In genomic region chr9:83547830-83548689, GRCm38 (mm10) we compare ENCODE assay signal across 8 mouse cellular contexts. TPM values are rescaled to one million over a fixed set of nuclear protein-coding genes. Genes with fewer than 3 reads are reported as not detected.
DNase-seq lines count a peak whose midpoint lies in the region; ATAC-seq and TF ChIP-seq lines count a peak whose summit lies in the region.

Sh3bgrl2 (plus strand) TSS chr9:83548327.

- ATAC-seq in hindbrain, embryonic 13.5 days (ENCODE audit: low FRiP score): peak; percentile 95
- peak; percentile 96 for ATAC-seq in lung, postnatal 0 days

- no peak for TF ChIP-seq CTCF in lung, postnatal 0 days (IDR thresholded peaks at IDR 0.05)
- no peak for TF ChIP-seq CTCF in thymus, adult 2 months (IDR thresholded peaks at IDR 0.05; ENCODE audit: borderline replicate concordance, control insufficient read depth, extremely low read depth, insufficient read depth, low read length, poor library complexity)

- H3K9me3 ChIP-seq in hindbrain, embryonic 13.5 days: no peaks in the 10 kb centered on the region
- no peaks in the 10 kb centered on the region for H3K9me3 ChIP-seq in lung, postnatal 0 days (ENCODE audit: low read length)

- TF ChIP-seq EP300 in lung, postnatal 0 days (IDR thresholded peaks at IDR 0.05): no peak

- H3K36me3 ChIP-seq in hindbrain, embryonic 13.5 days: no peaks in the 10 kb centered on the region
- no peaks in the 10 kb centered on the region for H3K36me3 ChIP-seq in lung, postnatal 0 days (ENCODE audit: insufficient read depth, low read length)
- H3K36me3 ChIP-seq in thymus, adult 2 months (ENCODE audit: control insufficient read depth, insufficient read depth, low read length): no peaks in the 10 kb centered on the region

- TF ChIP-seq POLR2A in thymus, adult 2 months (IDR thresholded peaks at IDR 0.05; ENCODE audit: control insufficient read depth, extremely low read depth, insufficient read depth, low read length, poor library complexity): peak; percentile 32; the same call in 1 of the 2 replicates

- H3K4me3 ChIP-seq in hindbrain, embryonic 13.5 days: peak within 1 kb of the TSS; percentile 66
- peak within 1 kb of the TSS; percentile 65 for H3K4me3 ChIP-seq in lung, postnatal 0 days (ENCODE audit: low read depth, low read length)
- peak within 1 kb of the TSS; percentile 65 for H3K4me3 ChIP-seq in thymus, adult 2 months (ENCODE audit: control insufficient read depth, insufficient read depth, low read length)

- no peak within 1 kb of the TSS for H3K27ac ChIP-seq in hindbrain, embryonic 13.5 days
- 0 out of 2 replicates have a peak within 1 kb of the TSS, but pooled peaks have one; percentile 14 for H3K27ac ChIP-seq in lung, postnatal 0 days (ENCODE audit: low read length)
- no peak within 1 kb of the TSS for H3K27ac ChIP-seq in thymus, adult 2 months (ENCODE audit: control insufficient read depth, insufficient read depth, low read length)

- peaks cover 7% of the 10 kb centered on the region; the same call in 1 of the 2 replicates for H3K27me3 ChIP-seq in hindbrain, embryonic 13.5 days
- no peaks in the 10 kb centered on the region for H3K27me3 ChIP-seq in lung, postnatal 0 days (replicated peaks; ENCODE audit: insufficient read depth, low read length)
- H3K27me3 ChIP-seq in thymus, adult 2 months (ENCODE audit: control insufficient read depth, insufficient read depth, low read length): peaks cover 9% of the 10 kb centered on the region

- H3K9ac ChIP-seq in hindbrain, embryonic 13.5 days: peak within 1 kb of the TSS; percentile 69
- no peak within 1 kb of the TSS; the same call in 1 of the 2 replicates for H3K9ac ChIP-seq in lung, postnatal 0 days (replicated peaks; ENCODE audit: low read depth)

- peaks cover 8% of the 10 kb centered on the region; the same call in 1 of the 2 replicates for H3K4me1 ChIP-seq in hindbrain, embryonic 13.5 days (replicated peaks)
- no peaks in the 10 kb centered on the region for H3K4me1 ChIP-seq in lung, postnatal 0 days (ENCODE audit: insufficient read depth, low read depth, low read length)
- peaks cover 10% of the 10 kb centered on the region for H3K4me1 ChIP-seq in thymus, adult 2 months (replicated peaks; ENCODE audit: control insufficient read depth, insufficient read depth, low read length)

- 1% methylated on average over 76 of the region's 76 CpGs for WGBS in hindbrain, embryonic 13.5 days
- 3% methylated on average over 76 of the region's 76 CpGs for WGBS in lung, postnatal 0 days
- WGBS in thymus, adult 2 months: 7% methylated on average over 76 of the region's 76 CpGs

- DNase-seq in R1 (ENCODE audit: low read depth, low spot score): peak; percentile 88
- DNase-seq in cerebellum, postnatal 10 days: peak; percentile 93 to 95
- peak; percentile 68 to 71 for DNase-seq in frontal cortex, postnatal 25 days (ENCODE audit: low spot score in 2 of 2)
- peak; percentile 80 to 85 for DNase-seq in layer of hippocampus, postnatal 14 days (ENCODE audit: low spot score in 2 of 2)
- DNase-seq in lung, postnatal 0 days (ENCODE audit: low spot score): peak; percentile 89
- peak; percentile 62 for DNase-seq in ovary, postnatal 10 days (ENCODE audit: low spot score)
- peak; percentile 50 for DNase-seq in thymus, adult 2 months

- H3K4me2 ChIP-seq in hindbrain, embryonic 13.5 days: peak within 1 kb of the TSS; percentile 65
- H3K4me2 ChIP-seq in lung, postnatal 0 days (replicated peaks; ENCODE audit: low read depth, low read length): peak within 1 kb of the TSS; percentile 63

RNA-seq across cellular contexts. Expression of gene Sh3bgrl2, which starts in this region (rescaled TPM):
- 7.0 and 10.9 TPM in 2 replicates for polyA plus RNA-seq in hindbrain, embryonic 13.5 days (2015; fragmentation: Nextera tagmentation; extraction: Ambion mirVana)
- total RNA-seq in layer of hippocampus, postnatal 14 days (2021): 10 to 100 TPM; 24.5 to 28.0 TPM
- 17.3 and 18.6 TPM in 2 replicates for polyA plus RNA-seq in lung, postnatal 0 days (2015; fragmentation: Nextera tagmentation; extraction: Ambion mirVana)
- polyA plus RNA-seq in thymus, adult 2 months (2012; rRNA removed): 2.8 and 3.0 TPM in 2 replicates
